Mouse (Mus musculus) embryo, embryonic 11.5 days (tissue): ENCODE measurements around the gene Golga5.

Experiments
- DNase-seq: peaks from one replicate; pipeline ENCODE4 v3.0.0-alpha.2; 2012; ENCODE audit warnings: low read depth, low spot score

The Golga5 gene

GRCm38 (mm10) chr12:102511363-102511762 lies 42.4 kb downstream of the Golga5 start:
- no peak for DNase-seq

- no peak for DNase-seq
Observed at GRCm38 (mm10) chr12:102514151-102514550, 45.2 kb downstream of the Golga5 start.

- DNase-seq, result no peak
Observed at GRCm38 (mm10) chr12:102514751-102515150, 45.8 kb downstream of the Golga5 start.

- DNase-seq, result no peak
Observed at GRCm38 (mm10) chr12:102516151-102516550, 47.2 kb downstream of the Golga5 start.

GRCm38 (mm10) chr12:102517647-102518046 lies 48.7 kb downstream of the Golga5 start:
- DNase-seq, result no peak

GRCm38 (mm10) chr12:102519929-102520720 lies 51.2 kb downstream of the Golga5 start:
- DNase-seq, result no peak

GRCm38 (mm10) chr12:102521777-102522319 lies 52.9 kb downstream of the Golga5 start:
- no peak for DNase-seq

GRCm38 (mm10) chr12:102524216-102524615 lies 55.3 kb downstream of the Golga5 start:
- DNase-seq, result no peak

- DNase-seq, result peak; percentile 23
Observed at GRCm38 (mm10) chr12:102524760-102525159, 55.8 kb downstream of the Golga5 start.

GRCm38 (mm10) chr12:102527989-102528388 lies 59.1 kb downstream of the Golga5 start:
- DNase-seq, result no peak

- DNase-seq, result no peak
Observed at GRCm38 (mm10) chr12:102535796-102536195, 66.9 kb downstream of the Golga5 start.

- DNase-seq, result no peak
Observed at GRCm38 (mm10) chr12:102540278-102540677, 71.3 kb downstream of the Golga5 start.

GRCm38 (mm10) chr12:102541168-102541567 lies 72.2 kb downstream of the Golga5 start:
- no peak for DNase-seq

- no peak for DNase-seq
Observed at GRCm38 (mm10) chr12:102545122-102545521, 76.2 kb downstream of the Golga5 start.
